Comparison of ENCODE assay signal across 7 mouse cellular contexts in the genomic region with DNA sequence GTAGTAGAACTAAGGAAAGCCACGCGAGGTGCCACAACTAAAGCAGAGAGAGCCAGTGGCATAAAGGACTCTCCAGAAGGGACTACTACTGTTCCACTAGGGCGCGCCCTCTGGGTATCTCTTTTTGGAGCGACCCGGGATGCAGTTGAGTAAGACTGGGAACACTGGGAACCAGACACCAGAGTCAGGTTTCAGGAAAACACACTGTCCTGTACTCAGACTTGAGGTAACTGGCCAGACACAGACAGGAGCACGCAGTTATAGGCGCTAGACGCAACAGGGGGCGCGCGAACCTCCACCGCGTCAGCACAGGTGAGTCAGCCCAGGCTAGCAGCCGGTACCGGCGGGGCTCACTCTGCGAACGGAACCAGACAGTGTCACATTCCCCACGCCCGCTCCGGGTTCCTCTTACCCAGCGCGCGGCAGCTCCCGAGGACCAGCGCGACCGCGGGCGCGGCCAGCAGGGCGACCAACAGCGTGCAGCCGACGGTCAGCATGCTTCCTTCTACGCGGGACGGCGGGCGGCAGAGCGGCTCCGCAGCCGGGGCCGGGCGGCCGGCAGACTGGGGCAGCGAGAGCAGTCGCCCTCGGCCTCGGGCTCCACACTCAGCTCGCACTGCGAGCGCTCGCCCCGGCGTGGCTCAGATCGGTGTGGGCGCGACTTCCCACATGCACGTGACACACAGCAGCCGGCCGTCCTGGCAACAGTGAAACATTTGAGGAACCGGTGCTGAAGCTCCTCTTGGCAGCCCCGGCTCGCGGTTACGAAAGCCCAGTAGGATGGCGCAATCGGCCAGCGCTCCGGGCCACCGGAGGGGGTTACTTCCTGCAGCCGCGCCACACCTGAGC. TPM values are rescaled to one million over a fixed set of nuclear protein-coding genes. Genes with fewer than 3 reads are reported as not detected.
DNase-seq lines count a peak whose midpoint lies in the region; ATAC-seq and TF ChIP-seq lines count a peak whose summit lies in the region.

A gene (minus strand): TSS at position 654 of the 849 bp plus-strand sequence.

- H3K4me2 ChIP-seq in embryonic facial prominence, embryonic 11.5 days (ENCODE audit: low read depth, low read length) = peak within 1 kb of the TSS; percentile 96
- peak within 1 kb of the TSS; percentile 98 for H3K4me2 ChIP-seq in limb, embryonic 12.5 days
- peak within 1 kb of the TSS; percentile 94 for H3K4me2 ChIP-seq in midbrain, embryonic 14.5 days (ENCODE audit: low read length)

- peak; percentile 77 for ATAC-seq in embryonic facial prominence, embryonic 11.5 days (replicated peaks; ENCODE audit: insufficient number of reproducible peaks, low FRiP score, low TSS enrichment, low read depth)
- peak; percentile 74 for ATAC-seq in limb, embryonic 12.5 days (ENCODE audit: insufficient number of reproducible peaks, insufficient read depth, low FRiP score, low TSS enrichment, low read depth)
- peak; percentile 76; the same call in 1 of the 2 replicates for ATAC-seq in midbrain, embryonic 14.5 days (ENCODE audit: low FRiP score, low TSS enrichment)

- H3K27me3 ChIP-seq in embryonic facial prominence, embryonic 11.5 days (ENCODE audit: control insufficient read depth, insufficient read depth, low read length) = peaks cover 13% of the 10 kb centered on the region
- H3K27me3 ChIP-seq in heart, adult 2 months (ENCODE audit: control insufficient read depth, insufficient read depth, low read length) = no peaks in the 10 kb centered on the region
- peaks cover 54% of the 10 kb centered on the region for H3K27me3 ChIP-seq in limb, embryonic 12.5 days
- peaks cover 36% of the 10 kb centered on the region for H3K27me3 ChIP-seq in midbrain, embryonic 14.5 days (ENCODE audit: control insufficient read depth, insufficient read depth, low read length)

- WGBS in embryonic facial prominence, embryonic 11.5 days = 1% methylated on average over 73 of the region's 75 CpGs
- WGBS in heart, adult 2 months = 2% methylated on average over 75 of the region's 75 CpGs
- 1% methylated on average over 74 of the region's 75 CpGs for WGBS in limb, embryonic 12.5 days
- 1% methylated on average over 75 of the region's 75 CpGs for WGBS in midbrain, embryonic 14.5 days

- H3K9me3 ChIP-seq in embryonic facial prominence, embryonic 11.5 days (replicated peaks; ENCODE audit: control insufficient read depth, low read length) = no peaks in the 10 kb centered on the region
- no peaks in the 10 kb centered on the region for H3K9me3 ChIP-seq in limb, embryonic 12.5 days
- no peaks in the 10 kb centered on the region for H3K9me3 ChIP-seq in midbrain, embryonic 14.5 days (ENCODE audit: control insufficient read depth, low read length)

- peak within 1 kb of the TSS; percentile 39 for H3K9ac ChIP-seq in embryonic facial prominence, embryonic 11.5 days (replicated peaks; ENCODE audit: low read length)
- H3K9ac ChIP-seq in heart, adult 2 months (ENCODE audit: low read depth, low read length) = peak within 1 kb of the TSS; percentile 73
- H3K9ac ChIP-seq in limb, embryonic 12.5 days (replicated peaks) = peak within 1 kb of the TSS; percentile 58
- peak within 1 kb of the TSS; percentile 44 for H3K9ac ChIP-seq in midbrain, embryonic 14.5 days (replicated peaks; ENCODE audit: low read length)

- TF ChIP-seq CTCF in heart, adult 2 months (IDR thresholded peaks at IDR 0.05) = peak; percentile 44

- no peak; the same call in 1 of the 2 replicates for TF ChIP-seq POLR2A in heart, adult 2 months (IDR thresholded peaks at IDR 0.05; ENCODE audit: insufficient read depth, low read depth, low read length)

- H3K4me3 ChIP-seq in embryonic facial prominence, embryonic 11.5 days (ENCODE audit: low read depth, low read length) = peak within 1 kb of the TSS; percentile 46
- H3K4me3 ChIP-seq in heart, adult 2 months = peak within 1 kb of the TSS; percentile 73
- peak within 1 kb of the TSS; percentile 55 for H3K4me3 ChIP-seq in limb, embryonic 12.5 days (replicated peaks)
- peak within 1 kb of the TSS; percentile 51 for H3K4me3 ChIP-seq in midbrain, embryonic 14.5 days (replicated peaks; ENCODE audit: low read depth, low read length)

- peaks cover 3% of the 10 kb centered on the region for H3K4me1 ChIP-seq in embryonic facial prominence, embryonic 11.5 days (ENCODE audit: control insufficient read depth, insufficient read depth, low read length)
- peaks cover 2% of the 10 kb centered on the region; the same call in 1 of the 2 replicates for H3K4me1 ChIP-seq in heart, adult 2 months (ENCODE audit: control insufficient read depth, insufficient read depth, low read length)
- H3K4me1 ChIP-seq in limb, embryonic 12.5 days (replicated peaks) = peaks cover 14% of the 10 kb centered on the region
- H3K4me1 ChIP-seq in midbrain, embryonic 14.5 days (ENCODE audit: control insufficient read depth, insufficient read depth, low read length) = peaks cover 9% of the 10 kb centered on the region; the same call in 1 of the 2 replicates

- H3K79me2 ChIP-seq in heart, adult 2 months (replicated peaks; ENCODE audit: control insufficient read depth, insufficient read depth, low read length) = no peaks in the 10 kb centered on the region

- peak; percentile 94 for DNase-seq in adrenal gland, postnatal 14 days
- DNase-seq in embryonic facial prominence, embryonic 11.5 days (ENCODE audit: low spot score) = peak; percentile 70
- peak; percentile 92 to 95 for DNase-seq in heart, adult 2 months
- DNase-seq in kidney, adult 8-10 months = peak; percentile 80 to 82
- DNase-seq in midbrain, embryonic 14.5 days = peak; percentile 78
- peak; percentile 48 for DNase-seq in spleen, adult 12 weeks (ENCODE audit: low spot score)

- TF ChIP-seq EP300 in heart, adult 2 months (IDR thresholded peaks at IDR 0.05; ENCODE audit: insufficient read depth, low read depth, low read length) = 0 out of 2 replicates have a peak, but pooled peaks have one; percentile 27

- H3K36me3 ChIP-seq in embryonic facial prominence, embryonic 11.5 days (replicated peaks; ENCODE audit: control insufficient read depth, insufficient read depth, low read depth, low read length) = no peaks in the 10 kb centered on the region
- H3K36me3 ChIP-seq in heart, adult 2 months (ENCODE audit: control insufficient read depth, insufficient read depth, low read length) = no peaks in the 10 kb centered on the region
- no peaks in the 10 kb centered on the region for H3K36me3 ChIP-seq in limb, embryonic 12.5 days
- H3K36me3 ChIP-seq in midbrain, embryonic 14.5 days (ENCODE audit: control insufficient read depth, insufficient read depth, low read length) = no peaks in the 10 kb centered on the region

- H3K27ac ChIP-seq in embryonic facial prominence, embryonic 11.5 days (replicated peaks; ENCODE audit: low read depth, low read length) = no peak within 1 kb of the TSS; the same call in 1 of the 2 replicates
- H3K27ac ChIP-seq in heart, adult 2 months = peak within 1 kb of the TSS; percentile 76
- peak within 1 kb of the TSS; percentile 41; the same call in 1 of the 2 replicates for H3K27ac ChIP-seq in limb, embryonic 12.5 days
- no peak within 1 kb of the TSS for H3K27ac ChIP-seq in midbrain, embryonic 14.5 days (replicated peaks; ENCODE audit: low read depth, low read length)

- intact Hi-C loops in heart, adult 2 months (cut with DNase I) = loop anchor here (2.0 to 5.0 kb wide), 2 partner anchors 40 to 52 kb away; no protein-coding TSS in a partner anchor

RNA-seq across cellular contexts. Expression of the gene that starts here (rescaled TPM):
- total RNA-seq in adrenal gland, postnatal 14 days (2021) = 11.3 and 11.5 TPM in 2 replicates
- 0.15 and 0.21 TPM in 2 replicates for polyA plus RNA-seq in embryonic facial prominence, embryonic 11.5 days (2014; fragmentation: Nextera tagmentation; extraction: Ambion mirVana)
- total RNA-seq in heart, adult 2 months (2021) = 1 to 10 TPM; 4.3 to 4.8 TPM
- 2.5 and 2.8 TPM in 2 replicates for polyA plus RNA-seq in heart, adult 2 months (2012; rRNA removed)
- polyA plus RNA-seq in limb, embryonic 12.5 days (2016; fragmentation: Nextera tagmentation; extraction: Ambion mirVana) = 0.83 and 0.84 TPM in 2 replicates
- polyA plus RNA-seq in midbrain, embryonic 14.5 days (2014; fragmentation: Nextera tagmentation; extraction: Ambion mirVana) = 0.27 and 0.66 TPM in 2 replicates

Comparison
In these comparisons a context has a peak if more than half of its experiments do, and no peak if none do; other contexts are left out.
1. Peak in DNase-seq, ATAC-seq, H3K4me3 ChIP-seq, H3K9ac ChIP-seq and H3K4me2 ChIP-seq in embryonic facial prominence, embryonic 11.5 days; RNA of the gene not detected or under 1 TPM.
2. Peak in ATAC-seq, H3K4me3 ChIP-seq, H3K27ac ChIP-seq, H3K9ac ChIP-seq and H3K4me2 ChIP-seq in limb, embryonic 12.5 days; RNA of the gene not detected or under 1 TPM.
3. Peak in DNase-seq, ATAC-seq, H3K4me3 ChIP-seq, H3K9ac ChIP-seq and H3K4me2 ChIP-seq in midbrain, embryonic 14.5 days; RNA of the gene not detected or under 1 TPM.